Mouse (Mus musculus): ENCODE results near the gene Napepld. TPM values are rescaled to one million over a fixed set of nuclear protein-coding genes. Genes with fewer than 3 reads are reported as not detected.
"Not testable (repeated sequence)": the region's sequence is repeated elsewhere in the genome, so short reads cannot be mapped to it uniquely, and the experiment has no call there.

Gene Napepld
- polyA plus RNA-seq, 1 experiment from 2014 or later = 10.2 TPM

DNA sequence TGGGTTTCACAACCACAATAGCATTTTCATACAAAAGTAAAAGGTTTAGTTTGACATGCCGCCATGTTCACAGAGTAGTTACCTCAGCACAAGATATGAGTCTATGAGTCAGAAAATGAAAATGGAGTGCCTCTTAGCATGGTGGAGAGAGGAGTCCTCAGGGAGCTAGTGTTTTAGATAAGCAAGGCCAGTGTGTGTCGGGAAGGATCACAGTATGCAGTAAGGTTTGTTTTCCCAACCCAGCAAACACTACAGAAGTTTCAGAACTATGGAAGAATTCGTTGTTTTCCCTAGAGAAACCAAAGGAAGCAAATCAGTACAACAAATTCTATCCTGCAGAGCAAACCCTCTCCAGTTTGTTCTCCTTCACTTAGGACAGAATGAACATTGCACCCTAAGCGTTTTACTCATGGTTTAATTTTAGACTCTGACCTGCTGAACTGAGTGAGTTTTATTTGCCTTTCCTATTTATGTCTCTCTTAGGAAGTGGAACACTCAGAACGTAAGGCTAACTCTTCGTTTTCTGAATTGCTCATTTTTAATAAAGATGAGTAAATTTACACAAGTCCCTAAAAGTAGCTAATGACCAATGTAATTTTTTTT, 1.8 kb upstream of the Napepld start:
- no peak for ATAC-seq (ENCODE audit: low FRiP score, low read depth)
- whole genome bisulfite sequencing = 82% methylated on average over 6 of the region's 6 CpGs
- Histone ChIP-seq H3K9ac (replicated peaks) (no peak overlapping the region), H3K27me3 (no peaks in the 10 kb centered on the region), H3K4me2 (replicated peaks) (no peak overlapping the region), H3K4me1 (peaks cover 7% of the 10 kb centered on the region; the same call in 1 of the 2 replicates), H3K36me3 (no peaks in the 10 kb centered on the region), H3K27ac (replicated peaks) (no peak overlapping the region), H3K9me3 (no peaks in the 10 kb centered on the region), H3K4me3 (no peak overlapping the region)

DNA sequence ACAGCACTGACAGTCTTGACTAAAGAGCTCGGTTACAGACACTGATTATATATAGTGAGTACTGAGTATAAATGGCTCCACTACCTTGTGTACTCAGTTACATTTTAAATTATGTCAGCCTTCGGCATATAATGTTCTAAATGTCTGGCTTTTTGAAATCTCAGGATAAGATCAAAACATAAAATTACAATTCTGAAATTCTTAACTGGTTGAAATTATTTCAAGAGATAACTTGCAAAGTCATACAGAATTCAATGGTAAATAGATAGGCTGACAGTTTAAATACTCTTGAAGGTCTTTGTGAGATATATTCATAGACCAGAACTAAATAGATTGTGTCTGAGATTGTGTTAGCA, 791 bp upstream of the Napepld start:
- WGBS = 50% methylated on average over 2 of the region's 2 CpGs

GRCm38 (mm10) chr5:21700934-21701333, 262 bp downstream of the Napepld start:
- WGBS = under 1% methylated on average over 22 of the region's 22 CpGs

More for the DNA sequence above, 791 bp upstream of the Napepld start:
- H3K9me3 ChIP-seq = no peaks in the 10 kb centered on the region
- H3K9ac ChIP-seq (replicated peaks) = peak overlapping the region; percentile 83
- peaks cover 7% of the 10 kb centered on the region; the same call in 1 of the 2 replicates for H3K4me1 ChIP-seq
- no peaks in the 10 kb centered on the region for H3K27me3 ChIP-seq
- H3K36me3 ChIP-seq = no peaks in the 10 kb centered on the region
- peak overlapping the region; percentile 98 for H3K27ac ChIP-seq (replicated peaks)
- no peak for ATAC-seq (ENCODE audit: low FRiP score, low read depth)
- peak overlapping the region; percentile 61 for H3K4me2 ChIP-seq (replicated peaks)
- H3K4me3 ChIP-seq = peak overlapping the region; percentile 71

DNA sequence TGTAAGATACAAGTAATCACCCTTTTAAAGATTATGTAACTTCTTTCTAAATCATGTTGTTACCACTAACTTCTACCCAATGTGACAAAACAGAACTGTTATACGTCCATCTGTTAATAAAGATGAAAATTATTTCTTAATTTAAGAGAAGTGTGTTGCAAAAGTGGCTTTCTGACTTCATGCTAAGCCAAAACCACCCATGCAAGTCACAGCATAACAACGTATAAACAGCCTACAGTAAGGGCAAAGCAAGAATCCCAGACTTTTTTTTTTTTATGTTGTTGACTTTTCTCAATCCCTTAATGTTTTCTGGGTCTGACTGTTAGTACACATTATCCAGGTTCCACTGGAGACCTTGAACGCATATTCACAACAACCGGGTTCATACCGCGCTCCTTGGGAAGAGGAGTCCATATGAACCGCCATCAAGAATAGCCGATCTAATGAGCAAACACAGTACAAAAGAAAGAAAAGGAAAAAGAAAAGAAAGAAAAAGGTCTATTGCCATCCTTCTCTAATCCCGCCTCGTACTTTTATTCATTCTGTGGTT, 849 bp downstream of the Napepld start:
- no peaks in the 10 kb centered on the region for H3K9me3 ChIP-seq
- no peak overlapping the region for H3K27ac ChIP-seq (replicated peaks)
- no peaks in the 10 kb centered on the region for H3K36me3 ChIP-seq
- H3K4me3 ChIP-seq = peak overlapping the region; percentile 71
- peak overlapping the region; percentile 83 for H3K9ac ChIP-seq (replicated peaks)
- no peak for ATAC-seq (ENCODE audit: low FRiP score, low read depth)
- peaks cover 7% of the 10 kb centered on the region; the same call in 1 of the 2 replicates for H3K4me1 ChIP-seq
- H3K4me2 ChIP-seq (replicated peaks) = peak overlapping the region; percentile 61
- 13% methylated on average over 10 of the region's 10 CpGs for WGBS
- H3K27me3 ChIP-seq = no peaks in the 10 kb centered on the region

More at GRCm38 (mm10) chr5:21700934-21701333, 262 bp downstream of the Napepld start:
- Histone ChIP-seq H3K4me1 (peaks cover 7% of the 10 kb centered on the region; the same call in 1 of the 2 replicates), H3K36me3 (no peaks in the 10 kb centered on the region), H3K27ac (replicated peaks) (peak overlapping the region; percentile 98), H3K9me3 (no peaks in the 10 kb centered on the region), H3K27me3 (no peaks in the 10 kb centered on the region), H3K4me3 (peak overlapping the region; percentile 71), H3K4me2 (replicated peaks) (peak overlapping the region; percentile 61), H3K9ac (replicated peaks) (peak overlapping the region; percentile 83)
- peak; percentile 74; the same call in 1 of the 2 replicates for ATAC-seq (ENCODE audit: low FRiP score, low read depth)

DNA sequence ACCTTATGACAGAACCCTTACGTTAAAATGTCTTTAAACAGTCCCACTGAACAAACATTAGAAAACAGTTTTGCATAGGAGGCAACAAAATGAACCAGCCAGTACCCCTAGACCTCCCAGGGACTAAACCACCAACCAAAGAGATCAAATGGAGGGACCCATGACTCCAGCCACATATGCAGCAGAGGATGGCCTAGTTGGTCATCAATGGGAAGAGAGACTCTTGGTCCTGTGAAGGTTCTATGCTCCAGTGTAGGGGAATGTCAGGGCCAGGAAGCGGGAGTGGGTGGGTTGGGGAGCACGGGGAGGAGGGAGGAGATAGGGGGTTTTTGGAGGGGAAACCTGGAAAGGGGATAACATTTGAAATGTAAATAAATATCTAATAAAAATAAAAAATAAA, 1.6 kb downstream of the Napepld start:
- peak overlapping the region; percentile 40 for H3K4me2 ChIP-seq (replicated peaks)
- H3K9ac ChIP-seq (replicated peaks); H3K36me3 ChIP-seq; H3K4me1 ChIP-seq; H3K27me3 ChIP-seq; H3K9me3 ChIP-seq; ATAC-seq (ENCODE audit: low FRiP score, low read depth); H3K27ac ChIP-seq (replicated peaks): not testable (repeated sequence)
- peak overlapping the region; percentile 4 for H3K4me3 ChIP-seq
- WGBS = 89% methylated on average over 3 of the region's 3 CpGs

GRCm38 (mm10) chr5:21694854-21695490, 6.2 kb downstream of the Napepld start:
- WGBS = 92% methylated on average over 3 of the region's 3 CpGs

GRCm38 (mm10) chr5:21693372-21693870, 7.8 kb downstream of the Napepld start:
- 82% methylated on average over 3 of the region's 3 CpGs for WGBS
- H3K4me2 ChIP-seq (replicated peaks) = no peak overlapping the region
- no peak for ATAC-seq (ENCODE audit: low FRiP score, low read depth)
- no peaks in the 10 kb centered on the region for H3K27me3 ChIP-seq
- peaks cover 8% of the 10 kb centered on the region for H3K36me3 ChIP-seq
- H3K4me1 ChIP-seq = no peaks in the 10 kb centered on the region
- no peak overlapping the region for H3K4me3 ChIP-seq
- no peak overlapping the region for H3K9ac ChIP-seq (replicated peaks)
- H3K27ac ChIP-seq (replicated peaks) = no peak overlapping the region
- H3K9me3 ChIP-seq = no peaks in the 10 kb centered on the region

More at GRCm38 (mm10) chr5:21694854-21695490, 6.2 kb downstream of the Napepld start:
- no peaks in the 10 kb centered on the region for H3K9me3 ChIP-seq
- H3K27me3 ChIP-seq = no peaks in the 10 kb centered on the region
- H3K4me1 ChIP-seq = peaks cover 4% of the 10 kb centered on the region; the same call in 1 of the 2 replicates
- no peak for ATAC-seq (ENCODE audit: low FRiP score, low read depth)
- no peaks in the 10 kb centered on the region for H3K36me3 ChIP-seq
- no peak overlapping the region for H3K9ac ChIP-seq (replicated peaks)
- no peak overlapping the region for H3K4me3 ChIP-seq
- H3K4me2 ChIP-seq (replicated peaks) = no peak overlapping the region
- no peak overlapping the region for H3K27ac ChIP-seq (replicated peaks)

GRCm38 (mm10) chr5:21692230-21692629, 9.0 kb downstream of the Napepld start:
- 95% methylated on average over 5 of the region's 5 CpGs for WGBS
- ATAC-seq (ENCODE audit: low FRiP score, low read depth) = no peak

GRCm38 (mm10) chr5:21687042-21687441, 14.2 kb downstream of the Napepld start:
- Histone ChIP-seq H3K9ac (replicated peaks) (no peak overlapping the region), H3K4me3 (no peak overlapping the region), H3K36me3 (peaks cover 29% of the 10 kb centered on the region), H3K4me1 (no peaks in the 10 kb centered on the region), H3K27ac (replicated peaks) (no peak overlapping the region), H3K4me2 (replicated peaks) (no peak overlapping the region), H3K27me3 (no peaks in the 10 kb centered on the region), H3K9me3 (peaks cover 4% of the 10 kb centered on the region; the same call in 1 of the 2 replicates)
- WGBS = 73% methylated on average over 4 of the region's 4 CpGs
- ATAC-seq (ENCODE audit: low FRiP score, low read depth) = no peak

More at GRCm38 (mm10) chr5:21692230-21692629, 9.0 kb downstream of the Napepld start:
- no peak overlapping the region for H3K27ac ChIP-seq (replicated peaks)
- no peaks in the 10 kb centered on the region for H3K27me3 ChIP-seq
- no peak overlapping the region for H3K9ac ChIP-seq (replicated peaks)
- H3K4me2 ChIP-seq (replicated peaks) = no peak overlapping the region
- no peaks in the 10 kb centered on the region for H3K4me1 ChIP-seq
- no peaks in the 10 kb centered on the region for H3K9me3 ChIP-seq
- H3K4me3 ChIP-seq = no peak overlapping the region
- H3K36me3 ChIP-seq = peaks cover 8% of the 10 kb centered on the region

DNA sequence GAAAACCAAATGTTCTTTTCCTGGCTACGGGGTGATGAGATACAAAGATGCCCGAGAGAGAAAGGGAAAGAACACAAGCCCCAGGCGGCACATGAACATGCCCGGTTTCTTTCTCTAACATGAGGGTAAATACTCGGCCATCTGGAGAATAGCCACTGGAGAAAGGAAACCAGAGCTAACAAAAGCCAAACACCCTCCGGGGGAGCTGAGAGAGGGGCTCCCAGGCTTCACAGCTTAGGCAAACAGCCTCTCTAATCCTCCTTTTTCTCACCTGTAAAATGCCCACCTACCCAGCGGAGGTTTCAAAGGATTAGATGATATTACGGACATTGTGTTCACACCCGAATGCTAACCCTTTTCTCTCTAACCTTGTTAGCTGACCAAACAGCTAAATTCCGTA, 16.2 kb downstream of the Napepld start:
- H3K4me2 ChIP-seq (replicated peaks) = no peak overlapping the region
- no peak overlapping the region for H3K27ac ChIP-seq (replicated peaks)
- no peak overlapping the region for H3K4me3 ChIP-seq
- WGBS = 72% methylated on average over 10 of the region's 10 CpGs
- peaks cover 34% of the 10 kb centered on the region for H3K36me3 ChIP-seq
- H3K9ac ChIP-seq (replicated peaks) = no peak overlapping the region
- no peak for ATAC-seq (ENCODE audit: low FRiP score, low read depth)
- H3K9me3 ChIP-seq = peaks cover 4% of the 10 kb centered on the region; the same call in 1 of the 2 replicates
- H3K27me3 ChIP-seq = no peaks in the 10 kb centered on the region
- H3K4me1 ChIP-seq = no peaks in the 10 kb centered on the region

- Histone ChIP-seq H3K9me3 (peaks cover 4% of the 10 kb centered on the region; the same call in 1 of the 2 replicates), H3K27me3 (no peaks in the 10 kb centered on the region), H3K27ac (replicated peaks) (no peak overlapping the region), H3K4me1 (no peaks in the 10 kb centered on the region), H3K36me3 (peaks cover 36% of the 10 kb centered on the region; the same call in 1 of the 2 replicates), H3K4me2 (replicated peaks) (no peak overlapping the region), H3K4me3 (no peak overlapping the region), H3K9ac (replicated peaks) (no peak overlapping the region)
- WGBS = 94% methylated on average over 9 of the region's 9 CpGs
- no peak for ATAC-seq (ENCODE audit: low FRiP score, low read depth)
Measured at GRCm38 (mm10) chr5:21683811-21684210, 17.4 kb downstream of the Napepld start.

GRCm38 (mm10) chr5:21680940-21681339, 20.3 kb downstream of the Napepld start:
- H3K4me2 ChIP-seq (replicated peaks) = no peak overlapping the region
- WGBS = 90% methylated on average over 5 of the region's 5 CpGs
- no peak overlapping the region for H3K27ac ChIP-seq (replicated peaks)
- H3K27me3 ChIP-seq = no peaks in the 10 kb centered on the region
- no peaks in the 10 kb centered on the region for H3K4me1 ChIP-seq
- peaks cover 56% of the 10 kb centered on the region for H3K36me3 ChIP-seq
- peaks cover 4% of the 10 kb centered on the region; the same call in 1 of the 2 replicates for H3K9me3 ChIP-seq
- ATAC-seq (ENCODE audit: low FRiP score, low read depth) = no peak
- H3K4me3 ChIP-seq = no peak overlapping the region
- no peak overlapping the region for H3K9ac ChIP-seq (replicated peaks)
